Mouse (Mus musculus) kidney, adult 2 months (tissue): ENCODE measurements at regions not wholly inside any gene's neighbourhood (a gene's known extent, or its start where the extent isn't known, plus 50 kb on each side); places are given as distances from the start of the nearest gene placed in this dataset.

Source experiments
- CTCF ChIP-seq: fragments of 200-500 bp; conservative IDR thresholded peaks from 2 replicates; pipeline ENCODE4 v1.5.1; 2011; ENCODE audit warnings: low read depth, mild to moderate bottlenecking, control low read depth, low read length, moderate library complexity, mixed read lengths; ENCODE audit not compliant: insufficient read depth, insufficient read length
- POLR2A ChIP-seq: fragments of 200-500 bp; IDR thresholded peaks from one replicate; pipeline ENCODE4 v1.6.1; 2011; ENCODE audit warnings: low read depth, low read length, control low read depth

- TF ChIP-seq CTCF (no peak), POLR2A (no peak)
Observed at GRCm38 (mm10) chr5:80704732-80705131, 315.2 kb upstream of the Adgrl3 start.
